Mouse (Mus musculus) CD4-positive, CD25-positive, alpha-beta regulatory T cell, adult 9 weeks (primary cell): ENCODE measurements around the gene Ppox. TPM values are rescaled to one million over a fixed set of nuclear protein-coding genes. Genes with fewer than 3 reads are reported as not detected.

Experiments used
- polyA plus RNA-seq: library from polyadenylated mRNA; unstranded; fragments of 100-300 nt; shearing (Covaris generic); gene quantifications from one replicate; pipeline ENCODE4 v1.2.1, GENCODE M21; 2017

The Ppox gene
- polyA plus RNA-seq: 89.0 TPM

DNA sequence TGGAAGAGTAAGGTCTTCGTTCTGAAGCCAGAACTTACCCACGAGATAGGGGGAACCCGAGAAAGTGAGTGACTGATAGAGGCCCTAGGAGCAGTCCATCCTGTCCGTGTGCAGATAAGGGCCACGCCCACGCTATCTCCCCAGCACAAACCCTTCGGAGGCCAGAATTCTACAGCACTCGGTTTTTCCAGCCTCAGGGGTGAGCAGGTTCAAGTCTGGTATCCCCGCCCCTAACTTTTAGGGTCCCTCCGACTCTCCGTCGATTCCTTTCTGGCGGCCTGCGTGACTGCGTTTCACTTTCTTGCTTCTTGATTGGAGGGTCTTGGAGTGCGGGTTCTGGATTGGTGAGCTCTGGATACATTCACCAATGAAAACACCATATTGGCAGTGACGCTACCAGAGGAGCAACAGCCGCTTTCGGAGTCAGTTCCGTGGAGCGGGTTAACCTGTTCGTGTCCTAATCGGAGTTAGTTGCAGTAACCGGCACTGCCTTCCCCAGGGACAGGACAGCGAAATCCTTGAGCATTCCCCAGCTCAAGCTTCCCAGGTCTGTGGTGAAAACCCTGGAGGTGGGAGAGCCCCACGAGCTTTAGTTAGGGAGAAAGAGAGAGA lies at the start of gene Ppox:
TSS of gene Ppox (minus strand) at position 271 of the 612 bp plus-strand sequence.

DNA sequence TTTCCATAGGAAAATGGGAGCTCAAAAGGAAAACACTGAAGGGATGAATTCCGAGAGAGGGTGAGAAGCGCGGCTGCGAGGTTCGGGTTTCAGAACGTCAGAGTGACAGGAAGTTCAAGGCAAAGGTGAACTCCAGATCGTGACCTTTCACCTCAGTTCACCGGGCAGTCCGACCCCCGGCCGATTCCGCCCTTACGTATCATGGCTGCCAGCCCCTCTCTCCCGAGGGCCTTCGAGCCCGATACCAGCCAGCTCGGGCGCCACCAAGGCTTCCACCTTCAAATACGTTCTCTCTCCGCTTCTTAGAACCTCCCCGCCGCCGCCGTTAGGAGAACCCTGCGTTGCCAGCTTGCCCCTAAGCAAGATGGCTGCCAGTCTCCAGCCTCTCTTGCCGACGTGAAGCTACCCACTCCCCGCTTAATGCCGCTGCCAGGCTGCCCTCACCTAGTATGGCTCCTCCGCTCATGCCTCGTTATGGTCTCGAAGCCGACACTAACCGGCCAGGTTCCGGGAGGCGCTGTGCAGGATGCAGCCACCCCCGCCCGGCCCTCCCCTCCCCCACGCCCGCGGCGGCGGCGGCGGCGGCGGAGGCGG lies 48.0 kb upstream of the Ppox start, which contains the start of gene Dedd:
TSS of gene Dedd (plus strand) at position 307 of the 594 bp plus-strand sequence.

DNA sequence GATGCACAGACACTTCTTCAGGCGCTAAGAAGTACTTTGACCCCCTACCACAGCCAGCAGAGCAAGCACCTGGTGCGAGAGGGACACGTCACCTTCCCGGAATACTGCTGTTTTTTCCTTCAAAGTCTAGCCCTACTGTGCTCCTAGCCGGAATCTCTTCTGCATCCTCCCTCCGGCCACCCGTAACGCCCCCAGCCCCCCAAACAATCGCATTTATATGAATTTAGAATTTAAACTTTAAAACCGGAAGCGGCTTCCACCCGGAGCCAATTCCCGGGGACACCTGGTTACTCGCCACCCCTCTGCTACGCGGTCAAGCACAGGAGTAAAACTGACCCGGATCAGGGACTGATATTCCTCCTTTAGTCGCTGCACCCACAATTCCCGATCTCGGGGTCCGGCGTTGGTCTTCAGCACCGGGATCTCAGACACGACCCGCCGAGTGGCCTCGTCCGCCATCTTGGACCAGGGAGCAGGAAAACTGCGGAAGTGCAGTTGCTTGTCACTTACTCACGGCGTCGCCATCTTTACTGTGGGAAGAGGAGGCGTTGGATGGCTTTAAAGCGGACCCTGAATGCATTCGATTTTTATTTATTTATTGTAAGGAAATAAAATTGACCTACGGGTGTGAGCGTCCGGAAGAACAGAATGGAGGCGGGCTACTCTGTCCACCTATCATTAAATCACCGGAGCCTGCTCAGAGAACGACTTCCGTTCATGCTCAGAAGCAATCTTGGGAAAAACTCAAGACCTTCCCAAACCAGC lies 13.5 kb upstream of the Ppox start, which contains the start of gene Ufc1:
TSS of gene Ufc1 (minus strand) at position 727 of the 765 bp plus-strand sequence.

DNA sequence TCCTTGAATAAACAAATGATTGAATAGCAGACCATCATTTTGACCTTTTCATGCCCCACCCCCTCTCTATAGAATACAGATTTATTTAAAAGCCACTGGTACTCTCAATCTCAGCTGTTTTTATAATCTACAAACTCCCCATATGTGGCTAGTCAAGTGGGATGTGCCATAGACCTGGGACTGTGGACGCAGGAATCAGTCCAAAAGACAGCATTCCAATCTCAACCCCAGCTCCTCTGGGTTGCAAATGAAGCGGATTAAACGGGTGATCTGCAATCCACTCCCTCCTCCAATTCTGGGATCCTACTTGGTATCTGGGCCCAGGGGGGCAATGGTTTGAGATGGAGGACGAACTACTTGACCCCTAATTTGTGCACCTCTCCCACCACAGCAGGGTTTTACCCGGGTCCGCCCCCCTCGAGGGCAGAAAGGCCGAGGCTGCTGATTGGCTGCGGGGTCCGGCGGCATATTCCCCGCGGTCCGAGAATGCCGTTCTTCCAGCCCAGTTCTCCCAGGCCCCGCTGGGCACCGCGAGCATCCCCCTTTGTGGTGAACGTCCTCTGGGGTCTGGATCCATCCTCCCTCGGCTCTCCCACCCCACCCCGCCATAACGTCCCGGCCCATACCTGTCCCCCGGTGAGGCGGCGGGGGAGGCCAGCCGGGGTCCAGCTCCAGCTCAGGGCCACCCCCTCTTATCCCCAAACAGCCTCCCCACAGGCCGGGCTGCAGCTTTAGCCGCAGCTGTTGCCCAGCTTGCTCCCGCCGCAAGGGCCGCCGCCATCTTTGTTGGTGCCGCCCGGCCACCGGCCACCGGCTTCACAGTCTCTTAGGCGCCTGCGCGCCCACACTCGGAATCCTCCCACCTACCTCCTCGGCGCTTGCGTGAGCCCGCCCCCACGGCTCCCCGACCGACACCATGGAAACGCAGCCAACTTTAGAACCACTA lies 6.4 kb upstream of the Ppox start, which contains the start of gene Usp21:
TSS of gene Usp21 (minus strand) at position 856 of the 946 bp plus-strand sequence.

DNA sequence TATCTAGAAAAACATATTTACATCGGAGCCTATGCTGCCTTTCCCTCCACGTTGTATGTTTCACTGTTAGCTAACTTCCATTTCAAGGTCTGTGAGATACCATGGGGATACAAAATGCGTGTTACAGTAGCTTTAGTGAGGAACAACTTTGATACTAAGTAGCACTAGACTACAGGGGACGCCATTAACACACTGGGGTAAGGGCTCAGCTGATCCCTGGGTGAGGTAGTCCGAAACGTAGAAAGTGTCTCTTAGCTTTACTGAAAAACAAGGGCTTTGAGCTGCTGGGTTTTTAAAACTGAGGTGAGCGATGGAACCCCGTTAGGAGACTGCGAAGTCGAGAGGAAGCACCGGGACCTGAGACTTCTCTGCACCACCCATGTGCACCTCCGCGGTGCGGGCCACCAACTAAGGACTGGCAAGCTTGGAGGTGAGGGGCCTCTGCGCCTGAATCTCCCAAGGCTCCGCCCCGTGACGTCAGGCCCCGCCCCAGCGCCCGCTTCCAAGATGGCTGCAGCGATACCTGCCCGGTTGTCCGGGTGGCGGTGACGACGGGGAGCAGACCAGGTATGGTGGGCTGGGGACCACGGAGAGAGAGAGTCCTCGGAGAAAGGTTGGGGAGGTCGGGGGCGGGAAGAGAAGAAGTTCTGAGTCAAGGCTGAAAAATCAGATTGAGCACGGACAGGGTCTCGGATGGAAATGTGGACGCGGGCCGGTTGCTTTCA lies 11.0 kb downstream of the Ppox start, which contains the start of gene B4galt3:
TSS of gene B4galt3 (plus strand) at position 481 of the 725 bp plus-strand sequence.

DNA sequence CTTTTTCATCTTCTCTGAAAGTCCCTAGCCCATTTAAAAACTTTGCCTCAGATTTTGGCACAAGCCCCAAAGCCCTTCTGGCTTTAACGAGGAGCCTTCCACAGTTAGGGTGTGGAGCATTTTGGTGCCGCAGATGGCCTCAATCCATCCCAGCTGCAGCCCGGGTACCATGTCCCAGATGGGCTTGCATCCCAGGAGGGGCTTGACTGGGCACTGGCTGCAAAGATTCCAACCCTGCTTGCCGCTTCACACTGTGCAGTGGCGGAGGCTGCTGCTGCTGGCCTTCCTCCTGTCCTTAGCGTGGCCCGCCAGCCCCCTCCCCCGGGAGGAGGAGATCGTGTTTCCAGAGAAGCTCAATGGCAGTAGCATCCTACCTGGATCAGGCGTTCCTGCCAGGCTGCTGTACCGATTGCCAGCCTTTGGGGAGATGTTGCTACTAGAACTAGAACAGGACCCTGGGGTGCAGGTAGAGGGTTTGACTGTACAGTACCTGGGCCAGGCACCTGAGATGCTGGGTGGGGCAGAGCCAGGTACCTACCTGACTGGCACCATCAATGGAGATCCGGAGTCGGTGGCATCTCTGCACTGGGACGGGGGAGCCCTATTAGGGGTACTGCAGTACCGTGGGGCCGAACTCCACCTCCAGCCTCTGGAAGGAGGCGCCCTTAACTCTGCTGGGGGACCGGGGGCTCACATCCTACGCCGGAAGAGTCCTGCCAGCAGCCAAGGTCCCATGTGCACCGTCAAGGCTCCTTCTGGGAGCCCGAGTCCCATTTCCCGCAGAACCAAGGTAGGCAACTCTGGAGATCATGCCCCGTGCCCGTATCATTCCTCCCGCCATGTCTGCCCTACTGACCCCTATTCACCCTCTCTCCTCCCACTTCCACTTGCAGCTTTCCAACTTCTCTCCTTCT lies 30.0 kb downstream of the Ppox start, which contains the start of gene Ndufs2:
TSS of gene Ndufs2 (minus strand) at position 709 of the 914 bp plus-strand sequence.

DNA sequence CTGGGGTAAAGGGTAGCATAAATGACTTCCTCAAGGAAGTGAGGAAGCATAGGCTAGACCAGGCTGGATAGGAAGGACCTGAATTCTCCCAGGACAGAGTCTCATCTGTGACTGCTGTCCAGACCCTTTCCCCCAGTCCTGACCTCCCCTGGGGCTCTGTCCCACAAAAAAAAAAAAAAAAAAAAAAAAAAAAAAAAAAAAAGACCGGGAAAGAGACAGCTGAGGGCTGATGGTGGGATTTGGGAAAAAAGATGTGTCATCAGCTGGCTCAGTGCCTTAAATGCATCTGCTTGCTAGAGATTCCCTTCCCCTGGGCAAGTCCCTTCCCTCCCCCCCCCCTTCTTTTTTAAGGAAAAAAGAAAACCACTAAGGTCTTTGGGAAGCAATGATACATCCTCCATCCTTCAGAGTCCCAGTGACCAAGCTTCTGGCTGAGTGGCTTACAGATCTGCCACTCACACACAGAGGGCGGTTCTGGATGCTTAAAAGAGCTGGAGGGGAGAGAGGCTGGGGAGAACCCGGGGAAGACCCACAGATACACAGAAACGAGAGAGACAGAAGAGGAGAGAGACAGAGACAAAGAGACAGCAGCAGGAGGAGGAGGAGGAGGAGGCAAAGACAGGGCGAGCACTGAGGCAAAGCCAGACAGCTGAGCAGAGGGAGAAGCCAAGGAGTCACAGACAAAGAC lies 30.9 kb downstream of the Ppox start, which contains the start of gene Adamts4:
TSS of gene Adamts4 (plus strand) at position 509 of the 688 bp plus-strand sequence.

DNA sequence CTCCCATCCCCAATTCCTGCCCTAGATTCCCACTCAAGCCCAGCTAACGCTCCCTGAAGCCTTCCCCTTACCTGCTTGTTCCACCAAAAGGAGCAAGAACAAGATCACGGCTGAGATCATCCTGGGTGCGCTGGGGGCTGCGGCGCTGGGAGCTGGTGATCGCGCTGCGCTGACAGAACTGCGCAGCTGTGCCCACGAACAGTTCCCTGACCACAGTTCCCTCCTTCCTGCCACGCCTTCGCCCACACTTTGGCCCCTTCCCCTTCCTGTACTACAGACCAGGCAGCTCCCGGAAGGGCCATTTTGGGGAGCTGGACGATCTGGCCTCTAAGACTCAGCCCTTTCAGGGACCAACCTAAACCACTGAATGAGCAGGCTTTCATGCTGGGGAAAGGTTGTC lies 46.9 kb downstream of the Ppox start, which contains the start of gene Fcer1g:
TSS of gene Fcer1g (minus strand) at position 240 of the 400 bp plus-strand sequence.

Other genes with a start within 250 kb of the Ppox start
- 1.3 TPM for gene Fcgr3, start 216.3 kb downstream of the Ppox start, polyA plus RNA-seq
- 2.0 TPM for gene Cfap126, start 167.3 kb downstream of the Ppox start, polyA plus RNA-seq
- 179 TPM for gene Sdhc, start 130.6 kb downstream of the Ppox start, polyA plus RNA-seq
- gene Mpz, start 130.5 kb downstream of the Ppox start, polyA plus RNA-seq: not detected
- gene Pcp4l1, start 84.9 kb downstream of the Ppox start, polyA plus RNA-seq: not detected
- 0.61 TPM for gene Nr1i3, start 67.2 kb downstream of the Ppox start, polyA plus RNA-seq
- gene Tomm40l, start 58.7 kb downstream of the Ppox start, polyA plus RNA-seq: 45.0 TPM
- 0.62 TPM for gene Apoa2, start 56.1 kb downstream of the Ppox start, polyA plus RNA-seq
- gene Fcer1g, start 46.8 kb downstream of the Ppox start, polyA plus RNA-seq: 7.1 TPM
- gene Adamts4, start 30.8 kb downstream of the Ppox start, polyA plus RNA-seq: not detected
- 197 TPM for gene Ndufs2, start 29.8 kb downstream of the Ppox start, polyA plus RNA-seq
- 51.6 TPM for gene B4galt3, start 10.9 kb downstream of the Ppox start, polyA plus RNA-seq
- 51.7 TPM for gene Usp21, start 6.8 kb upstream of the Ppox start, polyA plus RNA-seq
- gene Ufc1, start 13.8 kb upstream of the Ppox start, polyA plus RNA-seq: 77.9 TPM
- 38.2 TPM for gene Dedd, start 48.0 kb upstream of the Ppox start, polyA plus RNA-seq
- gene Nit1, start 64.5 kb upstream of the Ppox start, polyA plus RNA-seq: 56.6 TPM
- 123 TPM for gene Pfdn2, start 64.5 kb upstream of the Ppox start, polyA plus RNA-seq
- not detected for gene Klhdc9, start 79.6 kb upstream of the Ppox start, polyA plus RNA-seq
- gene Nectin4, start 88.9 kb upstream of the Ppox start, polyA plus RNA-seq: not detected
- 258 TPM for gene Arhgap30, start 107.8 kb upstream of the Ppox start, polyA plus RNA-seq
- gene Usf1, start 130.1 kb upstream of the Ppox start, polyA plus RNA-seq: 102 TPM
- gene Tstd1, start 137.7 kb upstream of the Ppox start, polyA plus RNA-seq: 5.9 TPM
- 0.93 TPM for gene F11r, start 156.3 kb upstream of the Ppox start, polyA plus RNA-seq
- gene Alyref2, start 222.3 kb upstream of the Ppox start, polyA plus RNA-seq: 9.7 TPM